Mouse (Mus musculus): ENCODE measurements at regions not wholly inside any gene's neighbourhood (a gene's known extent, or its start where the extent isn't known, plus 50 kb on each side); places are given as distances from the start of the nearest gene placed in this dataset.

DNA sequence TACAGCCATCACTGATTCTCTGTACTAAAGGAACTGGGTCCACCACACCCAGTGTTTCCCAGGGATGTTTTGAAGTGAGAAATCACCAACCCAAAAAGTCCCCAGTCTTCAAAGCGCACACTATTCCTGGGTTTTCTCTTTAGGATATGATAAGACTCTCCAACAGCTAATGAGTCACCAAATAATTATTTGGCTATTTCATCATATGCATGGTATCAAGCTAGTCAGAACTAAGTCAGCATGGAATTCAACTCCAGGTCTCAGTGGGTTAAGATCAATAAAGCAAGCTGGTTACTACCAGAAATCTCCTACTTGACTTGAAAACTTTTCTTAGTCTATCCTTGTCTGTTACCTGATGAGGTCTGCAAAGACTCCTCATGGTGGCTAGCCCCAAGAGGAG lies 89.1 kb upstream of the 4930412O13Rik start:
- DNase-seq (ENCODE audit: low read depth, low spot score), result no peak

DNA sequence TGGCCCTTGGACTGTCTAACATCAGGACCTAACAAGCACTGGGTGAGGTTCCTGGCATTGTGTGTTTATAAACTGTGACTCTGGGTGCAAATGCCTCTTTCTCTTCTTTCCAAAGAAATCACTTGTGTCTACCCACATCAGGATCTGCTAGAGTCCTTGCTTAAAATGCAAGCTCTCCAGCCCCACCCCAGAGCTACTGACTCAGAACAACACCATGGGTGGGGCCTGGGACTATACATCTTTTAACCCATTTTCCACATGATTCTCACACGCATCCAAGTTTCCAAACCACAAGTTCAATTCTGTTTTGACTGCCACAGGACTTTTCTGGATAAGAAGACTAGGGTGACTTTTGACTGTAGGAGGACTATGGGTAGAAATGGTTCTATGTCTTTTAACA lies 88.7 kb upstream of the 4930412O13Rik start:
- DNase-seq (ENCODE audit: low read depth, low spot score), result no peak

- DNase-seq (ENCODE audit: low read depth, low spot score), result no peak
These were observed 85.7 kb upstream of the 4930412O13Rik start for GRCm38 (mm10) chr2:9795401-9795800.

DNA sequence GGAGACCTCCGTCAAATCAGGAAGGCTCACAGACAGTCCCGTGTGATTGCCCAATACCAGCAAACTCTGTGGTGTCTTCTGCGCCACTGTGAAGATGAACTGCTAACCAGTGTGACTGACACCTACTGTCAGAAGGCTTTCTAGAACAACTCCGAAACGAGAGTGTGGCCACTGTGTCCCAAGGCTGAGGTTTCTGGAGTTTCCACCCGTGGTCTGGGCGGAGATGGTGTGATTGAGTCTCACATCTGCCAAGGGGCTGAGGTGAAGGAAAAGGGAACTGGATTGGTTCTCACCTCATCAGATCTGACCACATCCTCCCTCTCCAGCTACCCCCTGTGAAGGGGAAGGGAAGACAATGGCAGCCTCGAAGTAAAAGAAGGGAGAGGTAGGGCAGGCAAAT lies 79.6 kb upstream of the 4930412O13Rik start:
- no peak for DNase-seq (ENCODE audit: low read depth, low spot score)

- DNase-seq (ENCODE audit: low read depth, low spot score), result no peak
These were observed 76.7 kb upstream of the 4930412O13Rik start for GRCm38 (mm10) chr2:9804306-9804705.

DNA sequence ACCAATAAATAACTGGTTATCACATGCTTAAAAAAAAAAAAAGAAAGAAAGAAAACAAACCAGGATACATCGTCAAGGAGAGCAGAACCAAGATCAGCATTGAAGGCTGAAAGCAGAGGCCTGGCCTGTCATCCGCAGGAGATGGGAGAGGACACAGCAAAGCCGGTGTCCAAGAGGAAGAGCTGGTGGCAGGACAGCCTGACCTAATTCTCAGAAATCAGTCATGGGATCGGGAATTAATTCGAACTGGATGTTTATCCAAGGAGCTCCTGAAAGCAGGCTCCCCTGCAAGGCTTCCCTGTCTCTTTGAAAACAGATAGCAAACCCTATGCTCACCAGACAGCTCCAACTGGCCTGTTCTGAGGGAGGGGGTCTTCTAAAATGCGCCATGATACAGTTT lies 75.5 kb upstream of the 4930412O13Rik start:
- no peak for DNase-seq (ENCODE audit: low read depth, low spot score)

Data from ES-CJ7 (cell line).